Mouse (Mus musculus) bone marrow macrophage, adult 2 months (primary cell): ENCODE data around the gene Gm20422.

Experiments used
- CTCF ChIP-seq: IDR thresholded peaks from 2 replicates; pipeline ENCODE4 v1.5.1; 2012; ENCODE audit warnings: low read depth, mild to moderate bottlenecking, low read length, moderate library complexity
- POLR2A ChIP-seq: IDR thresholded peaks from 2 replicates; pipeline ENCODE4 v1.6.1; 2012; ENCODE audit warnings: mild to moderate bottlenecking, low read depth, low read length, borderline replicate concordance

GRCm38 (mm10) chr8:69772106-69772505 is 2.6 kb downstream of the Gm20422 start:
- TF ChIP-seq POLR2A (no peak), CTCF (no peak)
